Mouse (Mus musculus) embryonic facial prominence, embryonic 12.5 days (tissue): Measurements from ENCODE around the gene Stard3. TPM values are rescaled to one million over a fixed set of nuclear protein-coding genes. Genes with fewer than 3 reads are reported as not detected.

Experiments used
- ATAC-seq: fragments of 200-750 bp; cut with Nextera tagmentation; 2 replicates; pipeline ENCODE4 v1.8.0; 2017; ENCODE audit not compliant: insufficient number of reproducible peaks, insufficient read depth, low FRiP score, low TSS enrichment
- H3K27ac ChIP-seq: fragments of 300-500 bp; sonication (generic); 2 replicates; pipeline ENCODE4 v1.5.1; 2016; ENCODE audit warnings: mild to moderate bottlenecking
- H3K27me3 ChIP-seq: fragments of 300-500 bp; sonication (generic); 2 replicates; pipeline ENCODE4 v1.6.1; 2016; ENCODE audit warnings: mild to moderate bottlenecking, moderate library complexity
- H3K36me3 ChIP-seq: fragments of 300-500 bp; sonication (generic); 2 replicates; pipeline ENCODE4 v1.6.1; 2016; ENCODE audit warnings: mild to moderate bottlenecking
- H3K4me1 ChIP-seq: fragments of 300-500 bp; sonication (generic); 2 replicates; pipeline ENCODE4 v1.6.1; 2016
- H3K4me2 ChIP-seq: fragments of 300-500 bp; sonication (generic); replicated peaks from 2 replicates; pipeline ENCODE4 v1.6.1; 2016; ENCODE audit warnings: mild to moderate bottlenecking, moderate library complexity
- H3K4me3 ChIP-seq: fragments of 300-500 bp; sonication (generic); 2 replicates; pipeline ENCODE4 v1.5.1; 2016; ENCODE audit warnings: mild to moderate bottlenecking
- H3K9ac ChIP-seq: fragments of 300-500 bp; sonication (generic); 2 replicates; pipeline ENCODE4 v1.6.1; 2016; ENCODE audit warnings: mild to moderate bottlenecking, moderate library complexity
- H3K9me3 ChIP-seq: fragments of 300-500 bp; sonication (generic); 2 replicates; pipeline ENCODE4 v1.6.1; 2016; ENCODE audit warnings: mild to moderate bottlenecking, moderate library complexity
- WGBS: fragments of 180-500 bp; shearing (Covaris S2); methylation state at CpG from one replicate; pipeline ENCODE4 v1.1.7; 2016; 5-methylcytosine and 5-hydroxymethylcytosine counted together
- polyA plus RNA-seq: library from polyadenylated mRNA; unstranded; fragments of >200 nt; fragmentation: Nextera tagmentation; extraction: Ambion mirVana; gene quantifications from 2 replicates; pipeline ENCODE4 v1.2.1, GENCODE M21; 2016

Gene Stard3
- polyA plus RNA-seq, 1 experiment from 2014 or later = 39.6 TPM

GRCm38 (mm10) chr11:98384216-98384615 is 26.0 kb downstream of the Stard3 start:
- ATAC-seq = no peak
- no peak overlapping the region for H3K9ac ChIP-seq
- no peaks in the 10 kb centered on the region for H3K9me3 ChIP-seq
- no peak overlapping the region for H3K4me2 ChIP-seq
- peaks cover 54% of the 10 kb centered on the region for H3K27me3 ChIP-seq
- H3K36me3 ChIP-seq = peaks cover 16% of the 10 kb centered on the region
- no peak overlapping the region for H3K27ac ChIP-seq
- WGBS = 63% methylated on average over 20 of the region's 20 CpGs
- H3K4me1 ChIP-seq = no peaks in the 10 kb centered on the region
- H3K4me3 ChIP-seq = no peak overlapping the region

GRCm38 (mm10) chr11:98384721-98385637 is 26.8 kb downstream of the Stard3 start:
- H3K36me3 ChIP-seq = peaks cover 8% of the 10 kb centered on the region; the same call in 1 of the 2 replicates
- no peak overlapping the region for H3K27ac ChIP-seq
- no peaks in the 10 kb centered on the region for H3K4me1 ChIP-seq
- no peak for ATAC-seq
- H3K9ac ChIP-seq = no peak overlapping the region
- peaks cover 55% of the 10 kb centered on the region for H3K27me3 ChIP-seq
- H3K4me2 ChIP-seq = no peak overlapping the region
- H3K4me3 ChIP-seq = no peak overlapping the region
- H3K9me3 ChIP-seq = no peaks in the 10 kb centered on the region
- WGBS = 62% methylated on average over 8 of the region's 8 CpGs

- no peak within 1 kb of the TSS for H3K9ac ChIP-seq
- ATAC-seq = no peak
- peaks cover under 1% of the 10 kb centered on the region; the same call in 1 of the 2 replicates for H3K36me3 ChIP-seq
- H3K27ac ChIP-seq = no peak within 1 kb of the TSS
- peaks cover 65% of the 10 kb centered on the region for H3K27me3 ChIP-seq
- no peak within 1 kb of the TSS for H3K4me3 ChIP-seq
- no peaks in the 10 kb centered on the region for H3K4me1 ChIP-seq
- H3K4me2 ChIP-seq = peak within 1 kb of the TSS; percentile 11
- no peaks in the 10 kb centered on the region for H3K9me3 ChIP-seq
- WGBS = 50% methylated on average over 24 of the region's 25 CpGs
These were observed 27.7 kb downstream of the Stard3 start, which contains the start of gene Pnmt for GRCm38 (mm10) chr11:98385638-98386585. TSS of gene Pnmt (plus strand) at chr11:98386450.

- no peaks in the 10 kb centered on the region for H3K36me3 ChIP-seq
- no peak overlapping the region for H3K4me3 ChIP-seq
- no peak overlapping the region for H3K27ac ChIP-seq
- no peaks in the 10 kb centered on the region for H3K9me3 ChIP-seq
- H3K27me3 ChIP-seq = peaks cover 72% of the 10 kb centered on the region
- no peak overlapping the region for H3K9ac ChIP-seq
- 12% methylated on average over 24 of the region's 24 CpGs for WGBS
- ATAC-seq = no peak
- H3K4me1 ChIP-seq = 0 out of 2 replicates have a peak, but pooled peaks cover 3% of the 10 kb centered on the region
- H3K4me2 ChIP-seq = peak overlapping the region; percentile 11
These were observed 28.4 kb downstream of the Stard3 start for GRCm38 (mm10) chr11:98386596-98386995.

GRCm38 (mm10) chr11:98387056-98387577 is 28.9 kb downstream of the Stard3 start:
- H3K4me3 ChIP-seq = no peak overlapping the region

GRCm38 (mm10) chr11:98388282-98388681 is 30.1 kb downstream of the Stard3 start:
- Histone ChIP-seq H3K9ac (no peak overlapping the region), H3K4me3 (no peak overlapping the region), H3K36me3 (no peaks in the 10 kb centered on the region), H3K9me3 (no peaks in the 10 kb centered on the region), H3K27me3 (peaks cover 88% of the 10 kb centered on the region), H3K27ac (no peak overlapping the region), H3K4me2 (no peak overlapping the region), H3K4me1 (peaks cover 15% of the 10 kb centered on the region; the same call in 1 of the 2 replicates)
- 79% methylated on average over 10 of the region's 10 CpGs for WGBS
- ATAC-seq = no peak

More at GRCm38 (mm10) chr11:98387056-98387577, 28.9 kb downstream of the Stard3 start:
- Histone ChIP-seq H3K27me3 (peaks cover 76% of the 10 kb centered on the region), H3K36me3 (no peaks in the 10 kb centered on the region), H3K9ac (no peak overlapping the region), H3K27ac (no peak overlapping the region), H3K4me1 (peaks cover 6% of the 10 kb centered on the region; the same call in 1 of the 2 replicates), H3K4me2 (peak overlapping the region; percentile 11; the same call in 1 of the 2 replicates), H3K9me3 (no peaks in the 10 kb centered on the region)
- 49% methylated on average over 14 of the region's 14 CpGs for WGBS
- no peak for ATAC-seq

GRCm38 (mm10) chr11:98389221-98389780 is 31.1 kb downstream of the Stard3 start:
- Histone ChIP-seq H3K4me2 (no peak overlapping the region), H3K27ac (no peak overlapping the region), H3K4me1 (peaks cover 18% of the 10 kb centered on the region; the same call in 1 of the 2 replicates), H3K4me3 (no peak overlapping the region), H3K27me3 (peaks cover 82% of the 10 kb centered on the region), H3K36me3 (no peaks in the 10 kb centered on the region), H3K9ac (no peak overlapping the region), H3K9me3 (no peaks in the 10 kb centered on the region)
- ATAC-seq = no peak
- 19% methylated on average over 9 of the region's 9 CpGs for WGBS

- no peak overlapping the region for H3K4me3 ChIP-seq
- no peak overlapping the region for H3K4me2 ChIP-seq
- no peak overlapping the region for H3K27ac ChIP-seq
- H3K9ac ChIP-seq = no peak overlapping the region
- H3K9me3 ChIP-seq = no peaks in the 10 kb centered on the region
- H3K36me3 ChIP-seq = no peaks in the 10 kb centered on the region
- WGBS = 76% methylated on average over 12 of the region's 12 CpGs
- H3K4me1 ChIP-seq = peaks cover 21% of the 10 kb centered on the region; the same call in 1 of the 2 replicates
- no peak for ATAC-seq
- H3K27me3 ChIP-seq = peaks cover 74% of the 10 kb centered on the region
These were observed 32.0 kb downstream of the Stard3 start for GRCm38 (mm10) chr11:98390141-98390540.

- H3K9me3 ChIP-seq = no peaks in the 10 kb centered on the region
- no peaks in the 10 kb centered on the region for H3K36me3 ChIP-seq
- H3K4me2 ChIP-seq = peak overlapping the region; percentile 8; the same call in 1 of the 2 replicates
- no peak for ATAC-seq
- no peak overlapping the region for H3K4me3 ChIP-seq
- 0 out of 2 replicates have a peak overlapping the region, but pooled peaks have one; percentile 0 for H3K27ac ChIP-seq
- H3K27me3 ChIP-seq = peaks cover 55% of the 10 kb centered on the region
- H3K9ac ChIP-seq = no peak overlapping the region
- H3K4me1 ChIP-seq = peaks cover 22% of the 10 kb centered on the region; the same call in 1 of the 2 replicates
- 14% methylated on average over 7 of the region's 8 CpGs for WGBS
These were observed 33.9 kb downstream of the Stard3 start for GRCm38 (mm10) chr11:98392034-98392433.

GRCm38 (mm10) chr11:98392645-98393044 is 34.5 kb downstream of the Stard3 start:
- Histone ChIP-seq H3K9ac (peak overlapping the region; percentile 17; the same call in 1 of the 2 replicates), H3K27ac (0 out of 2 replicates have a peak overlapping the region, but pooled peaks have one; percentile 23), H3K4me1 (peaks cover 22% of the 10 kb centered on the region; the same call in 1 of the 2 replicates), H3K27me3 (peaks cover 49% of the 10 kb centered on the region), H3K4me2 (peak overlapping the region; percentile 8; the same call in 1 of the 2 replicates), H3K9me3 (no peaks in the 10 kb centered on the region), H3K36me3 (no peaks in the 10 kb centered on the region), H3K4me3 (no peak overlapping the region)
- no peak for ATAC-seq
- 40% methylated on average over 4 of the region's 4 CpGs for WGBS
